ENCODE assay signal across 13 mouse cellular contexts in the genomic region with DNA sequence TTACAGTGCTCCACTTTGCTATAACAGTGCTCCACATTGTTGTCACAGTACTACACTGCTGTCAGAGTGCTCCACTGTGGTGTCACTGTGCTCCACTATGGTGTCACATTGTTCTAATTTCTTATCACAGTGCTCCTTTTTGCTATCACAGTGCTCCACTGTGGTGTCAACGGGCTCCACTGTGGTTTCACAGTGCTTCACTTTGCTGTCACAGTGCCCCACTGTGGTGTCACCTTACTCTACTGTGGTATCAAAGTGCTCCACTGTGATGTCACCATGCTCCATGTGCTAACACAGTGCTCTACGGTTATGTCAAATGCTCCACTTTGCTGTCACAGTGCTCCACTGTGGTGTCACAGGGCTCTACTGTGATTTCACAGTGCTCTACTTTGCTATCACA.
"Had no signal": no experiment of that assay in that cellular context is flagged by ENCODE, and none has a peak within 500 bp of the region (broad histone marks: within the 10 kb centered on the region; RNA-seq: fewer than 3 reads in every experiment).

No protein-coding gene starts in this region.

- H3K36me3 ChIP-seq: intestine, embryonic 15.5 days; liver, embryonic 13.5 days; midbrain, embryonic 12.5 days; neural tube, embryonic 12.5 days had no signal

- H3K4me2 ChIP-seq: intestine, embryonic 15.5 days; liver, embryonic 13.5 days; midbrain, embryonic 12.5 days; neural tube, embryonic 12.5 days had no signal

- H3K27ac ChIP-seq: intestine, embryonic 15.5 days; liver, embryonic 13.5 days; midbrain, embryonic 12.5 days; neural tube, embryonic 12.5 days had no signal

- H3K9ac ChIP-seq: intestine, embryonic 15.5 days; liver, embryonic 13.5 days; midbrain, embryonic 12.5 days; neural tube, embryonic 12.5 days had no signal

- H3K27me3 ChIP-seq: intestine, embryonic 15.5 days; liver, embryonic 13.5 days; midbrain, embryonic 12.5 days; neural tube, embryonic 12.5 days had no signal

- H3K4me3 ChIP-seq: intestine, embryonic 15.5 days; liver, embryonic 13.5 days; midbrain, embryonic 12.5 days; myocyte; neural tube, embryonic 12.5 days had no signal

- H3K9me3 ChIP-seq: intestine, embryonic 15.5 days; midbrain, embryonic 12.5 days; neural tube, embryonic 12.5 days had no signal

- ATAC-seq: intestine, embryonic 15.5 days; midbrain, embryonic 16.5 days had no signal

- H3K4me1 ChIP-seq: intestine, embryonic 15.5 days; liver, embryonic 13.5 days; midbrain, embryonic 12.5 days; neural tube, embryonic 12.5 days had no signal

- DNase-seq: kidney, adult 18-20 months; kidney, adult 9 months; kidney, postnatal 14 days; kidney, postnatal 4 days; left cerebral cortex, postnatal 4 days; liver, embryonic 13.5 days; lung, adult 2 months; lung, postnatal 14 days had no signal
